Mouse (Mus musculus) neural tube, embryonic 11.5 days (tissue): ENCODE measurements around the gene Lrrc20. TPM values are rescaled to one million over a fixed set of nuclear protein-coding genes. Genes with fewer than 3 reads are reported as not detected.
A peak's percentile ranks its signal among the peaks of the same experiment; 100 is the strongest.

Source experiments
- ATAC-seq: fragments of 200-750 bp; cut with Nextera tagmentation; 2 replicates; pipeline ENCODE4 v1.8.0; 2017; ENCODE audit warnings: moderate number of reproducible peaks, mild to moderate bottlenecking, moderate TSS enrichment, moderate library complexity; ENCODE audit not compliant: insufficient read depth, low FRiP score, low TSS enrichment
- DNase-seq: peaks from one replicate; pipeline ENCODE4 v3.0.0-alpha.2; 2015; ENCODE audit warnings: low spot score
- H3K27ac ChIP-seq: fragments of 300-500 bp; sonication (generic); 2 replicates; pipeline ENCODE4 v1.5.1; 2014; ENCODE audit warnings: low read depth, mild to moderate bottlenecking, low read length
- H3K27me3 ChIP-seq: fragments of 300-500 bp; sonication (generic); 2 replicates; pipeline ENCODE4 v1.6.1; 2014; ENCODE audit warnings: mild to moderate bottlenecking, low read length, mixed read lengths; ENCODE audit not compliant: control insufficient read depth, insufficient read depth
- H3K36me3 ChIP-seq: fragments of 300-500 bp; sonication (generic); 2 replicates; pipeline ENCODE4 v1.6.1; 2014; ENCODE audit warnings: mild to moderate bottlenecking, low read length, moderate library complexity, mixed read lengths; ENCODE audit not compliant: control insufficient read depth, insufficient read depth
- H3K4me1 ChIP-seq: fragments of 300-500 bp; sonication (generic); 2 replicates; pipeline ENCODE4 v1.6.1; 2014; ENCODE audit warnings: low read length, mixed read lengths; ENCODE audit not compliant: control insufficient read depth, insufficient read depth
- H3K4me2 ChIP-seq: fragments of 300-500 bp; sonication (generic); 2 replicates; pipeline ENCODE4 v1.6.1; 2014; ENCODE audit warnings: low read depth, mild to moderate bottlenecking, moderate library complexity
- H3K4me3 ChIP-seq: fragments of 300-500 bp; sonication (generic); 2 replicates; pipeline ENCODE4 v1.5.1; 2014; ENCODE audit warnings: low read depth, low read length
- H3K9ac ChIP-seq: fragments of 300-500 bp; sonication (generic); 2 replicates; pipeline ENCODE4 v1.6.1; 2014; ENCODE audit warnings: mild to moderate bottlenecking, low read length
- H3K9me3 ChIP-seq: fragments of 300-500 bp; sonication (generic); 2 replicates; pipeline ENCODE4 v1.6.1; 2016; ENCODE audit warnings: low read length; ENCODE audit not compliant: control insufficient read depth
- WGBS: fragments of 180-500 bp; shearing (Covaris S2); extraction: QIAGEN DNeasy Blood & Tissue Kit; methylation state at CpG from one replicate; pipeline ENCODE4 v1.1.7; 2014; 5-methylcytosine and 5-hydroxymethylcytosine counted together
- polyA plus RNA-seq: library from polyadenylated mRNA; unstranded; fragments of >200 nt; fragmentation: Nextera tagmentation; extraction: Ambion mirVana; gene quantifications from 2 replicates; pipeline ENCODE4 v1.2.1, GENCODE M21; 2014

Gene Lrrc20
- polyA plus RNA-seq, 1 experiment from 2014 or later: 10.3 TPM

DNA sequence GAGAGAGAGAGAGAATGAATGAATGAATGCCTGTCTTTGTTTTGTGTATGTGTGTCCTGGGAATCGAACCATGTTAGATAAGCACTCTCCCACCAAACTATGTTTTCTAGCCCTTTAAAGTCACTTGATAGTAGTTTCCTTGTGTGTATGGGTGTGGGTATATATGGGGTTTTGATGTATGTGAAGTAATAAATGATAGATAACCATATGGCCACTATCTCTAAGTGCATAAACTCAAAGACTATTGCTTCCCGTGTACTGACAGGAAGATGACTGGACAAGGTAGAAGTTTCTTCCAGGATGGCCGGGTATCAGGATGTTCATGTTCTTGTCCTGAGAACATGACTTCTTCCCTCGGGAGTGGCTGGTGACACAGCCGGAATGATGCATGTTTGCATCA, 41.3 kb downstream of the Lrrc20 start:
- Histone ChIP-seq H3K4me1 (no peaks in the 10 kb centered on the region), H3K27ac (no peak overlapping the region), H3K9ac (no peak overlapping the region), H3K4me2 (no peak overlapping the region), H3K4me3 (no peak overlapping the region), H3K36me3 (no peaks in the 10 kb centered on the region), H3K27me3 (no peaks in the 10 kb centered on the region), H3K9me3 (0 out of 2 replicates have a peak, but pooled peaks cover 4% of the 10 kb centered on the region)
- 87% methylated on average over 5 of the region's 5 CpGs for WGBS
- ATAC-seq: no peak
- DNase-seq: no peak

DNA sequence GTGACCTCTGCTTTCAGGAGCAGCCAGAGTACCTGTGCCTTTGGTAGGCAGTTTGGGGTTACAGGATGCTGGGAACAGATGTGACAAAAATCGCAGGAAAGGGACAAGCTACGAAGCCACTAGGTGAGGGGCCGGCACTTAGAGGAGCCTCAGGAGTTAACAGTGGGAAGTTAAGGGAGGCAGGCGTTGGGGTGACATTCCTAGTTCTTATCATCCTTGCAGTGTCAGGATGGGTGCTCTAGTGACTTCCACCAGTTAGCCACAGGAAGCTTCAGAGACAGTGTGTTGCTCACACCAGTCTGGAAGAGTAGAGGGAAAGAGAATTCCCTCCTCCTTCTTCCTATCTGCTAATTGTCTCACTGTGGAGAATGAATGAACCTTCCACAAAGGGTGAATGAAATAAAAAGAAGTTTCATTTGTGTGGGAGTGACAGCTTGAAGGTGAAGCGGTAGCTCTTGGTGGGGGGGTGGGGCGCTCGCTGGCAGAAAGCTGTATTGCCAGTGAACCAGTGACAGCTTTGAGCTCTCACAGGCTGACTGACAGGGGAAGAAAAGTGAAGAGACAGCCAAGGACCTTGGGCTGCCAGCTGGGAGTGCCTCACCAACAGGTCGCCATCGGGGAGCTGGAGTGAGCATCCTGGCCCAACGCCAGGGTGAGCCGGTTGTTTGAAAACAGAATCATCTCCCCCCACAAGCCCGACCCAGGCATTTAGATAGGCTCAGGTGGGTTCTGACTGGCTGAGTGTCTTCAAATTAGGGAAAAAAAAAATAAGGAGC, 41.9 kb downstream of the Lrrc20 start:
- 68% methylated on average over 12 of the region's 12 CpGs for WGBS
- H3K27me3 ChIP-seq: no peaks in the 10 kb centered on the region
- ATAC-seq (no peak), DNase-seq (no peak)
- H3K9me3 ChIP-seq: 0 out of 2 replicates have a peak, but pooled peaks cover 4% of the 10 kb centered on the region
- H3K36me3 ChIP-seq: no peaks in the 10 kb centered on the region
- no peaks in the 10 kb centered on the region for H3K4me1 ChIP-seq
- H3K9ac ChIP-seq: no peak overlapping the region
- H3K4me2 ChIP-seq: no peak overlapping the region
- H3K27ac ChIP-seq: no peak overlapping the region
- no peak overlapping the region for H3K4me3 ChIP-seq

DNA sequence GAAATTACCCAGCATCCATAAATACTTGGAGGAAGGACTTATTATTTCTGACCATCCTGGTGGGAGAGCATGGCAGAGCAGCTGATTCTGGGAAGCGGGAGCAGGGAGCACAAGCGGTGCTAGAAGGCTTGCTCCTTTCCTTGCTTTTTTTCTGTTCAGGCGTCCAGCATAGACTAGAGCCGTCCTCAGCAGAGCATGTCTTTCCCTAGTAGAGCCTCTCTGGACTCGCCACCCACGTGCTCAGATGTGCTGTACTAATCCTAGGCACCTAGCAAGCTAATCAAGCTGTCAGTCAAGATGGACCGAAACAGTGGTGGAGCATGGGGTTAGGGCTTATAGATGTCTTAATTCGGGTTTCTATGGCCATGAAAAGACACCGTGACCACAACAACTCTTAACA, 42.7 kb downstream of the Lrrc20 start:
- ATAC-seq (no peak), DNase-seq (no peak)
- WGBS: 87% methylated on average over 9 of the region's 9 CpGs
- Histone ChIP-seq H3K27ac (no peak overlapping the region), H3K9me3 (0 out of 2 replicates have a peak, but pooled peaks cover 4% of the 10 kb centered on the region), H3K4me3 (no peak overlapping the region), H3K27me3 (no peaks in the 10 kb centered on the region), H3K9ac (no peak overlapping the region), H3K36me3 (no peaks in the 10 kb centered on the region), H3K4me2 (no peak overlapping the region), H3K4me1 (no peaks in the 10 kb centered on the region)

DNA sequence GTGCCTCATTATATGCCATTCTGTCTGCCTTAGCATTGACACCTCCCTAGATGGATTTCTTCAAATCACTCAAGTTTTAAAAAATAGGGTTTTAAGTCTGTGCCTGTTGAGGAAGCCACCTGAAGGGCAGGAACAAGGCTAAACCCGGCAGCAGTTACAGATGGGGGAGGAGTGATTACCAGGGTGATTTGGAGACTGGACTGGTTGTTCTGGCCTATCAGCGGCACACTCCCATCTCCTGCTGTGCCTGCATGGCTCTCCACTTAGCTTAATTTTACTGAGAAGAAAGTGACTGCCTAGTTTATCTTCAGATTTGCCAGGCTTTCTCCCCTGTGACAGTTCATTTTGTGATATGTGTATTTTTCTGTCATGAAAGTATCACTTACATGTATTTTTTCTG, 43.9 kb downstream of the Lrrc20 start:
- ATAC-seq: no peak
- Histone ChIP-seq H3K4me1 (no peaks in the 10 kb centered on the region), H3K4me2 (no peak overlapping the region), H3K9ac (no peak overlapping the region), H3K27me3 (no peaks in the 10 kb centered on the region), H3K27ac (no peak overlapping the region), H3K36me3 (no peaks in the 10 kb centered on the region), H3K9me3 (0 out of 2 replicates have a peak, but pooled peaks cover 4% of the 10 kb centered on the region), H3K4me3 (no peak overlapping the region)
- 45% methylated on average over 2 of the region's 2 CpGs for WGBS
- DNase-seq: no peak

DNA sequence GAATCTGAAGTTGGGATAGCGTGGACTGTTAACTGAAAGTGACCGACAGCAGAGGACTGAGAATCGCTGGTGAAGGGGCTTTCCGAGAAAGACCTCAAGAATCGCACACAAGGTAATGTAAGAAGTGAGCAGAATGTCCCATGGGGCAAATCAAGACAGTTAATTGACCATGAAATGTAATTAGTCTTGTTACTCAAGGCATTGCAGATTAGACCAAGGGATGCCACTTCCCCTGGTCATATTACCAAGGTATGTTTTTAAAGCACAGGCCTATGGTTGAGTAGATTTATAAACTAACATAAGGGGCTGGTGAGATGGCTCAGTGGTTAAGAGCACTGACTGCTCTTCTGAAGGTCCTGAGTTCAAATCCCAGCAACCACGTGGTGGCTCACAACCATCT, 45.1 kb downstream of the Lrrc20 start:
- Histone ChIP-seq H3K4me3 (no peak overlapping the region), H3K9me3 (0 out of 2 replicates have a peak, but pooled peaks cover 4% of the 10 kb centered on the region), H3K4me1 (no peaks in the 10 kb centered on the region), H3K27ac (no peak overlapping the region), H3K36me3 (no peaks in the 10 kb centered on the region), H3K27me3 (no peaks in the 10 kb centered on the region), H3K9ac (no peak overlapping the region), H3K4me2 (no peak overlapping the region)
- WGBS: 79% methylated on average over 6 of the region's 6 CpGs
- DNase-seq (no peak), ATAC-seq (no peak)

DNA sequence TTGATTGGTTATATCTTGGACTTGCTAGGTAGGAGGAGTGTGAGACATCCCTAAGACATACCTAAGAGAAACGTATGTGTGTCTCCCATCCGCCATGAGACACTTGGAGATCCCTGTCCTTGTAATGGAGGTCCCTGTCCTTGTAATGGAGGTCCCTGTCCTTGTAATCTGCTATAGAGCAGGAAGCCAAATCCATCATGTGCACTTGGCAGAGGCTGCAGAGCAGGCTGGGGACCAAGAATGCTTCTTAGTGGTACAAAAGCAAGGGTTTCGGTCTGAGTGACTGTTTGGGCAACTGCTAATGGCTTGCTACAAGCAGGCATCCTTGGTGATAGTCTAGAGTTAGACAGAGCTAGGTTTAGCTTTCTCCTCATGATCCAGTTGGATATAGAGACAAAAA, 55.3 kb downstream of the Lrrc20 start:
- H3K27me3 ChIP-seq: no peaks in the 10 kb centered on the region
- H3K36me3 ChIP-seq: no peaks in the 10 kb centered on the region
- no peak overlapping the region for H3K4me3 ChIP-seq
- no peak for DNase-seq
- 92% methylated on average over 3 of the region's 3 CpGs for WGBS
- H3K4me1 ChIP-seq: peaks cover 23% of the 10 kb centered on the region
- H3K27ac ChIP-seq: no peak overlapping the region
- H3K9me3 ChIP-seq: no peaks in the 10 kb centered on the region
- H3K9ac ChIP-seq: no peak overlapping the region
- H3K4me2 ChIP-seq: no peak overlapping the region
- no peak for ATAC-seq

DNA sequence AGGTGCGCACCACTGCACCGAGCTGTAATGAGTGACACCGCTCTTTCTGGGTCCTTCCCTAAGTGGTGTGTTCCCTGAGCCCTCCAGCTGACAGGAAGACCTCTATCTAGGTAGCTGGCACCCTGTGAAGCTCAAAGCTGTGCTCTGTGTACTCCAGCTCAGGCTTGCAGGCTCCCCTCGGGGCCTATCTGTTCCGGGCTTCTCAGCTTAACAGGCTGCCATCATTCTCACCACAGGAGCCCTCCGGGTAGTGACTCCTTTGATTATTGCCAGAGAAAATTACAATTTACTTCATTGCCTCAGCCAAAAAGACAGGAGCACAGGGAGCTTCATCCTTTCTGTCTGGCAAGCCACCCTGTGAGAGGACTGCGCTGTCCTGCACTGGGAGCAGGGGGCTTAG, 57.7 kb downstream of the Lrrc20 start:
- 54% methylated on average over 7 of the region's 7 CpGs for WGBS
- no peaks in the 10 kb centered on the region for H3K27me3 ChIP-seq
- peaks cover 37% of the 10 kb centered on the region for H3K4me1 ChIP-seq
- DNase-seq (no peak), ATAC-seq (no peak)
- no peak overlapping the region; the same call in 1 of the 2 replicates for H3K9ac ChIP-seq
- H3K4me3 ChIP-seq: no peak overlapping the region
- H3K36me3 ChIP-seq: no peaks in the 10 kb centered on the region
- H3K27ac ChIP-seq: peak overlapping the region; percentile 93
- H3K9me3 ChIP-seq: no peaks in the 10 kb centered on the region
- H3K4me2 ChIP-seq: no peak overlapping the region

DNA sequence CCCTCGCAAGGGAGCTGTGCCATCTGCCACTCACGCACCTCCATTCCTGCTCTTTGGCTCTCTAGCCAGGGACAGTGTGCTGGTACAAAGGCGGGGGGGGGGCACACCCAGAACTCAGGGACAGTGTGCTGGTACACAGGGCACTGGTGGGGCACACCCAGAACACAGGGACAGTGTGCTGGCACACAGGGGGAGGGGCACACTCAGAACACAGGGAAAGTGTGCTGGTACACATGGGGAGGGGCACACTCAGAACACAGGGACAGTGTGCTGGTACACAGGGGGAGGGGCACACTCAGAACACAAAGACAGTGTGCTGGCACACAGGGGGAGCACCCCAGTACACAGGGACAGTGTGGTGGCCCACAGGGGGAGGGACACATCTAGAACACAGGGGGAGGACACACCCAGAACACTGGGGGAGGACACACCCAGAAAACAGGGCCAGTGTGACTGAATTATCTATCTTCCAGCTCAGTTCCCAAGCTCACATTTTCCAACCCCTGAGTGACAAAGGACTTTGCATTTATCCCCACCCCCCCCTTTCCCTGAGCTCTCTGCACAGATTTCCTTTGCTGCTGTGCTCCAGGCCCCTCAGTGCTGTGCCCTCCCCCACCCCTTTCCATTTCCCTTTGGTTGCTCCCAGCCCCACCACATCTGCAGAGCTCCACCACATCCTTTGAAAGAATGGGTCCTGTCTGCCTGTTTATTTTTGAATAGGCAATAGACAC, 58.9 kb downstream of the Lrrc20 start:
- Histone ChIP-seq H3K4me2 (no peak overlapping the region), H3K9me3 (no peaks in the 10 kb centered on the region), H3K4me1 (peaks cover 37% of the 10 kb centered on the region), H3K27me3 (no peaks in the 10 kb centered on the region), H3K4me3 (no peak overlapping the region), H3K9ac (peak overlapping the region; percentile 39), H3K27ac (peak overlapping the region; percentile 93), H3K36me3 (no peaks in the 10 kb centered on the region)
- DNase-seq (peak; percentile 75), ATAC-seq (peak; percentile 83)
- 69% methylated on average over 3 of the region's 3 CpGs for WGBS

DNA sequence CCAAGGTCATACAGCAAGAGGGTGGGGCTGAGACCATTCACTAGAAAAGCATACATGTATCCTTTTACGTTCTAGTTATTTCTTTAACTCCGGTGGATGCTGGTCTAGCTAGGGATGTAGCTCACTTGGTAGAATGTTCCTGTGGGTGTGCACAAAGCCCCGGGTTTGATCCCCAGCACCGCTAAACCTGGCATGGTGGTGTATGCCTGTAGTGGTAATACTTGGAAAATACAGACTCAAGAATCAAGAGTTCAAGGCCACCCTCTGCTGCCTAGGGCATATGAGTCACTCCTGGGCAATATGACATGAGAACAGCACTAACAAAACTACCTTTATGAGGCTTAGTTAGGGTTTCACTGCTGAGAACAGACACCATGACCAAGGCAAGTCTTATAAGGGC, 59.8 kb downstream of the Lrrc20 start:
- Histone ChIP-seq H3K4me1 (peaks cover 41% of the 10 kb centered on the region), H3K27ac (peak overlapping the region; percentile 93), H3K9ac (no peak overlapping the region)

More for the DNA sequence above, 59.8 kb downstream of the Lrrc20 start:
- H3K4me2 ChIP-seq: no peak overlapping the region
- no peaks in the 10 kb centered on the region for H3K27me3 ChIP-seq
- H3K4me3 ChIP-seq: no peak overlapping the region
- ATAC-seq: no peak
- H3K9me3 ChIP-seq: no peaks in the 10 kb centered on the region
- no peak for DNase-seq
- 86% methylated on average over 4 of the region's 4 CpGs for WGBS
- H3K36me3 ChIP-seq: no peaks in the 10 kb centered on the region
